Mouse (Mus musculus) testis, postnatal 10 days (tissue): ENCODE measurements around the gene Ptpn18.

ENCODE experiments used
- DNase-seq: peaks from one replicate; pipeline ENCODE4 v3.0.0; 2021; ENCODE audit warnings: low spot score

Gene Ptpn18

DNA sequence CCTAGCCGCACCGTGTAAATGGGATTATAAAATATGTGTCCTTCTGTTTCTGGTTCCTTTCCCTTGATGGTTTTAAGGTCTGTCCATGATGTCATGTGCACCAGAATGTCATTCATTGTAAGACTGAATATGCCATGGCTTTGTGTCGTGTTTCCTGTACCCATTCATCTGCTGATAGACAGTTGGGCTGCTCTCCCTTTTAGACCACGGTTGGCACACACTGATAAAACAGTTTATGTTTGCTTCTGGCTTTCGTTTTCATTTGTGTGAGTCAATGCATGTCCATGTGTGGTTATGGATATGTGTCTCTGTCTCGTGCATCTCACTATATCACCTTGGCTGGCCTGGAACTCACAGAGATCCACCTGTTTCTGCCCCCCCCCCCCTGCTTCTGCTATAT lies 5.9 kb downstream of the Ptpn18 start:
- DNase-seq, result no peak

DNA sequence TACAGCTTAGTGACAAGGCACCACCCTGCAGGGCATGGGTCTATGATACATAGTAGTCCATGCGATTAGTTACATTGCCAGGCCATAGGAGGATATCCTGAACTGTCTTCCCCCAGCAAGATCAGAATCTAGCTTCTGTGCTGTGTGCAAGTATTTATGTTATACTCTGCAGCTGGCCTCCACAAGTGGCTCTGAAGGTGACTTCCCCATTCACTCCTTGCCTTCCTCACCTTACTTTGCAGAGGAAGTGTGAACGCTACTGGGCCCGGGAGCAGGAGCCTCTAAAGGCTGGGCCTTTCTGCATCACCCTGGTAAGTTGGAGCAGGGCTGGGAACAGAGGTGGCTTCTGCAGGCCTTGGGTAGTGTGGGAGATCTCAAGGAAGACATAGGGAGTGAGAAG lies 8.5 kb downstream of the Ptpn18 start:
- no peak for DNase-seq

DNA sequence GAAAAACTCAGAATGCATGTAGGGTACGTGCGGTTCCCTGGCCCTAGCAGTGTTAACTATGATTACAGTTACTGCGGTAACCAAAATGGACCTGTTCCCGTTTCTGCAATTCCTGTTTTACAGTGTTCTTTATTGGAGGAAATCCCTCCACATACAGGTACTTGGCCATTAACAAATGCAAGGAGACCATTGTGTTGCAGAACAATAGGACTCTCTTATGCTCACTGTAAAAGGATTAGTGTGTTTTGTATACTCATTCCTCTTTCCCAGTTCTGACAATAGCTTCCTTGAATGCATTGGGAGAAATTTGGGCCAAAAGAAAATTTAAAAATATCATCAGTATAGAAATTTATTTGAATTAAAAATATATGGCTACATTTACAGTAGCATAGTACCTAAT lies 8.9 kb downstream of the Ptpn18 start:
- no peak for DNase-seq

DNA sequence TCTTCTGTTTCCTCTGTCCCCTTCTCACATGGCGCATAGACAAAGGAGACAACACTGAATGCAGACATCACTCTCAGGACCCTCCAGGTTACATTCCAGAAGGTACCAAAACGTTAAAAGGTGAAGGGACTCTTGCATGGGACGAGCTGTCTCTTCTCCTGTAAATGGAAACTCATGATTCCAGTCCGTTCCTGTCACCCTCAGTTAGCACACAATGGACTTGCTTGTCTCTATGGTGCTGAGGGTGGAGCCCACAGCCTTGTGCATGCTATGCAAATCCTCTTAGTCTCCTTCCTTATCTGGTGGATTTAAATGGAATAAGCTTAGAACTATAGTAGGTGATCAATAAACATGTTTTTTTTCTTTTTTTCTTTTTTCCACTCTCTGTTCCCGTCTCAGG lies 10.2 kb downstream of the Ptpn18 start:
- DNase-seq, result no peak

DNA sequence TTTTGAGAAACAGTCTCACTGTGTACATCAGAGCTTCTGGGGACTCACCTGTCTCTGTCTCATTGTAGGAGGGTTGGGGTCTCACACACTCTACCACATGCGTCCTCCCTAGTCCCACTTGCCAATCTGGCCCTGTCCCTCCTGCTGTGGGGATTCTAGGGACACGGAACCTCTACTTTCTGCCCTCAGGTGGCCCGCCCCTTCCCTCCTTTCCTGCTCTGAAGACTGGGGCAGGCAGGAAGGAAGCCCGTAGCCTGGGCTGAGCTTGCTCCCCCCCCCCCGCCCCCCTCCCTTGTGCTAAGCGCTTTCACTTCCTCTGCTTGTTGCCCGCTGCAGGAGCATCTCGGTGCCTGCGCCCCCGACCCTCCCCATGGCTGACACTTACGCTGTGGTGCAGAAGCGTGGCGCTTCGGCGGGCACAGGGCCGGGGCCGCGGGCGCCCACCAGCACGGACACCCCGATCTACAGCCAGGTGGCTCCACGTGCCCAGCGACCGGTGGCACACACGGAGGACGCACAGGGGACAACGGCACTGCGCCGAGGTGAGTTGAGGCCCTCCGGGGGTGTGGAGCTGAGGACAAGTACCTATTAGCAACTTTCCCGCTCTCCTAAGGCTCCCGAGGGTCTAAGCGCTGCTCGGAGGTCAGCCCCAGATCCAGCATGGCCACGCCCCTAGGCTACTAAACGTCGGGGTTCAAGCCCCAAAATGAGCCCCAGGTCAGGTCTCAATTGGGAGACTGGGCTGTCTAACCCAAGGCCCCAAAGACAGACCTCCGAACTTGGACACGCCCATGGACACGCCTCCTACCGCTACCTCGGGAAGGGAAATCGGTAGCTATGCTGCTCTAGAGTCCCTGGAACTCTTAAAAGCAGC lies 13.1 kb downstream of the Ptpn18 start:
- DNase-seq, result peak; percentile 57

DNA sequence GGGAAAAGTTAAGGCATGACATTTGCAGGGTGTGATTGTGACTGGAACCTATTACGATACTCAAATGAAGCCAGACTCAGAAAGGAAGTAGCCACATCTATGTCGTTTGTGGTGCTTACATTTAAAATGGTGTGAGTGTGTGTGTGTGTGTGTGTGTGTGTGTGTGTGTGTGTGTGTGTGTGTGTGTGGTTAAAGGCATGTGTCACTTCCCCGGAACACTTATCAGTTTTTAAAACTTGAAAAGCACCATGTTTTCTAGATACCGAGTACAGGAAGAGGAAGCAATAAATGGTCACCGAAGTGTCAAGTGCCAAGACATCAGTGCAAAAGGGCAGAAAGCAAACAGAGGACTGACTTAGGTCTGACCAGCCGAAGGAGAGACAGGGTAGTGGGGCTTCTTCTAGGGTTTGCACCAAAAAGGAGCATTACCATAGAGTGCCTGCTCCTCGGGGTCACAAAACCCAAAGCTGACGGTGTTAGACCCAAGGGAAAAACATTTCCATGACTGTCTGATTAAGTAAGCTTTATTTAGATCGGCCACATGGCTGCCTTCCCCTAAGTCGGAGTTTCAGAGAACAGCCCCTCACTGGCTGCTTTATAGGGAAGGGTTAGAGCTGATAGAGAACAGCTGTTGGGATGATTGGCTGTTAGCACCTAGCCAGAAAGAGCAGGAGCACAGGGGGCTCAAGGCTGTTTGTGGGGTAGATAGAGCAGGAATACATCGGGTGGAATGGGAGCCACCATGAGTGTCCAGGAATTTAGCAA lies 19.5 kb downstream of the Ptpn18 start:
- DNase-seq, result no peak

DNA sequence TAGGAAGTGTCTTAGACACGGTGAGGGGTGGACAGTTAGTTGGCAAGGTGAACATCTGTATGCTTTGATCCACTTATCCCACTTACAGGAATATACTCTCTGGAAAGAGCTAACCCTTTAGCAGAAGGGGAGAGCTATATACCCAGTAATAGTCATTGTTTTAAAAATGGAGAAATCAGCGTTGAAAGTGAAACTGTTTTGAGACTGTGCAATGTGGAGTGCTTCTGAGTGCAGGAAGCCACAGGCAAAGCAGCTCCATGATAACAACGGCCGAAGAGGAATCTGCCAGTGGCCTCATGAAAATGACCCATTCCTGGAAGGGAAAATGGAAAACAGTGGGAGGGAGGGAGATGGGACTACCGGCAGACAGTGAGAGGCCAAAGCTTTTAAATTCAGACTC lies 21.2 kb downstream of the Ptpn18 start:
- no peak for DNase-seq

DNA sequence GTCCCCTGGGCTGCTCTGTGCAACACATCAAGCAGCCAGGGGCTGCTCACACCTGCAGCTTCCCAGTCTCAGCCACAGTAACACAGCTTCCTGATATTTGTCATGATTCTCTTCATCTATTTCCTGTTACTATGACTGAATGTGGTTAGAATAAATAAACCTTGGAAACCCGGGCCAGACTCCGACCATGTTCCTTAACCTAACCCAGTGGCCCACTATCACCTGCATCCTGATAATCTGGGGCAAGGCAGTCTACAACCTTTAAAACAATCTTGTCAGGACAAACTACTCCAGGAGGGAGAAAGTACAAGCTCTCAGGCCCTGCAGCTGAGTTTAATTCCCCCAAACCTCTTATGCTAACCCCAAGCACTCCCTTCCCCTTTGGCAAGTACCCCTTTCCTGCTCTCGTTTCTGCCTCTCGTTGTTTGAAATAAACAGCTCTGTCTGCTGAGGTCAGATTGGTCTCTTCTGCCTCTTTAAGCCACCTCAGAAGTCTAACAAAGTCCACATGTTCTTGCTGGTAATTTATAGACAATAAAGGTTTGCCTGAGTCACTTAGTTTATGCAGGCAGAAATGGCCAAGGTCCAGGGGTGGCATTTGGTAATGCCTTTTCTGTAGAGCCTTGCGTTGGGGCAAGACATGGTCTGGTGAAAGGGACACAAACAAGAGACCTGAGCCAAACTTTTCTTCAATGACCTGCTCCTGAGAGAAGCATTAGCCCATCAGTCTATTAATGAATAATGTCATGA lies 22.5 kb downstream of the Ptpn18 start:
- no peak for DNase-seq

DNA sequence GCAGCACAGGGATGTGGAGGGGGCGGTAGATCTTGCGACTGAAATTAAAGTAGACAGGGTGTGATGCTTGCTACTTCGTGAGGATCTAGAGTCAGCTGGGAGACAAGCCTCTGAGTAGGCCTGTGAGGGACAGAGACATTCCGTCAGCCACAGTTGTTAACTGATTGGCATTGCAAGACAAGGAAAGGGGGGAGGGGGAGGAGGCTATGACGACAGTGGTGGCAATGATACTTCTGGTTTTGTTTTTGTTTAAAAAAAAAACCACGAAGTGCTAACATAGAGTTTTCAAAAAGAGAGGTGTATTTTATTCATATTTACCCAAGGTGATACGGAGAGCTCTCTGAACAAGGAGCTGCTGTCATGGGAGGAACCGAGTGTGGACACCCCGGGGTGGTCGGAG lies 24.9 kb downstream of the Ptpn18 start:
- no peak for DNase-seq

DNA sequence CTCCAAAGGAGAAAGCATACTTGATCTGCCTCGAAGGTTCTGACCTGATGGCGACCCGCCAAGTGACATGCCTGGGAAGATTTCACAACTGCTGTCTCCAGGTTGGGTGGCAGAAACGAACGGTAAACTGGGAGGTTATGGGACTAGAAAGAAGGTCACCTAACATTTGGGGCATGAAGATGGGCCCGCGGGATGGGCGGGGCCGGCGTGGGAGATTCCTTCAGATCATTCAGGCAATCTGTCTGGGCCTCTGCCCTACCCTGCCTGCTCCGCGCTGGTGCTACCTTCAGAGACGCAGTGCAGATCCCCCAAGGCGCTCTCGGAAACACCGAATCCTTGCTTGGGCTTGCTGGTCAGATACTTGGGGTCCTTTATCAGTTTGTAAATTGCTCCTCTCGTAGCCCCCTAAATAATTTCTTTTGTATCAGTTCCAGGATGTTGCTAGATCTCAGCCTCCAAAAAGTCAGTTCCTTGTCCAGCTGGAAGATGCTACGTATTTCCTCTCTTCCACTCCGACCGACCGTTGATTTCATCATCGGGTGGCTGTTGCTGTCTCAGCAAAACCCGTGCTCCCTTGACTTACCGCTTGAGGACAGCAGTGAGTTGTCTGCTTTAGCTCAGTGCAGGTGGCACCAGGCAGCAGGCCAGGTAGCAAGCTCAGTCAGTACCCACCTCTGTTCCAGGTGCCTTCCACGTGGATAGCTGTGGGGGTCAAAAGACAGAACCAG lies 26.1 kb downstream of the Ptpn18 start:
- DNase-seq, result peak; percentile 55

DNA sequence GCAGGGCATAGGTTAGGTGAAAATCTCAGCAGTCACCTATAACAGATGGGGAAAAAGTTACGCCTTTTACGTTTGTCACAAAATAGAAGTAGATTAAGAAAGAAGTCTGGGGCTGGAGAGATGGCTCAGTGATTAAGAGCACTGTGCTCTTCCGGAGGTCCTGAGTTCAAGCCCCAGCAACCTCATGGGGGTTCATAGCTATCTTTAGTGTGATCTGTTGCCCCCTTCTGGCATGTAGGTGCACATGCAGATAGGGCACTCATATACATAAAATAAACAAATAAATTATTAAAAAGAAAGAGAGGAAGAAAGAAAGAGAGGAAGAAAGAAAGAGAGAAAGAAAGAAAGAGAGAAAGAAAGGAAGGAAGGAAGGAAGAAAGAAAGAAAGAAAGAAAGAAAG lies 27.8 kb downstream of the Ptpn18 start:
- no peak for DNase-seq

DNA sequence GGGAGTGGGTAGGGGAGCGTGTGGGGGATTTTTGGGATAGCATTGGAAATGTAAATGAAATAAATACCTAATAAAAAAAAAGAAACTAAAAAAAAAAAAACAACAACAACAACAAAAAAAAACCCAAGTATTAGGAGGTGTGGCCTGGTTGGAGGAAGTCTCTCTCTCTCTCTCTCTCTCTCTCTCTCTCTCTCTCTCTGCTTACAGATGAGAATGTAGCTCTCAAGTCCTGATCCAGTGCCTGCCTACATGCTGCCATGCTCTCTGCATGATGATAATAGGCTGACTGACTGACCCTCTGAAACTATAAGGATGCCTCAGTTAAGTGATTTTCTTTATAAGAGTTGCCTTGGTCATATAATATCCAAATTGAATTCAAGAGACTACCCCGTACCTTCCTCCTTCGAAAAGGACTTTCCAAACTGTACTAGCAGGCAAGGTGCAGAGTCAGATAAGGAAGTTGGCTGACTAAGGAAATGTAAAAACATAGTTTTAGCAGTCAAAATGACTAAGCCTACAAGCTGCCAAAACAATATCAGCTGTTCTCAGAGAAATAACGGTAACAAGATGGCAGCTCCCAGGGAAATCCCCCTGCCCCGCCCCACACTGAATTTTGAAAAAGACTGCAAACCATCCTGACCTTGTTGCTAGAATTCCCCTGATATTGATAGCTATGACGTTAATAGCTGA lies 30.4 kb downstream of the Ptpn18 start:
- no peak for DNase-seq

DNA sequence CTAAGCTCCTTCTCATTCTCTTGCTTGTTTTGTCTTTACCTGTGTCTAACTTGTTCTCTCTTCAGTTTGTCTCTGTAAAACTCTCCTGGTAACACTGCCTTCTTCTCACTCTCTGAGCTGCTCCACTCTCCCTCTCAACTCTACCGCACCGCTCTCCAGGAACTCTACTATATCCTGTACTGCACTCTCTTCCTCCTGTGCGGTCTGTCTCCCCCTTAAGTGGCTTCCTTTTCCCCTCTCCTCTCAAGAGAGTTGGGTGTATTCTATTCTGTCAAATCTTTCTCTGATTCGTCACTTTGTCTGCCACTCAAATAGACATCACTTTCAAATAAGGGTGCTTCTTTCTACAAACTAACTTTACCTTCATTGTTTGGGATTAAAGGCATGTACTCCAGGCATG lies 31.9 kb downstream of the Ptpn18 start:
- no peak for DNase-seq

DNA sequence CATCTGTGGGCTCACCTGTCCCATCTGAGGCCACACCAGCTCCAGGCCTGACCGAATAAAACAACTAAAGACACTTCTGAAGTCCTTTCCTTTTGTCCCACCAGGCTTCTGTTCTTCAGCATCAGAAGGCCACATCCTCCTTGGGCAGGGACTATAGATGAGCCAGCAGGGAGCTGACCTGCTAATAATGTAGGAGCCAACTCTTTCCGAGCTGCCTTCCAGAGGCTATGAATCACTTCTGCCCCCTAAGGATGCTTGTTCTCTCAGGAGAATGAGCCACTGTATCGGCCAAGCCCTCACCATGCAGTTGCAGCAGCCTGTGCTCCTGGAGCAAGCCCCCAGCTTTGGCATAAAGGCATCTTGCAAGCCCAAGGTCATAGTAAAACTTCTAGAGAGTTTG lies 43.4 kb downstream of the Ptpn18 start:
- no peak for DNase-seq

DNA sequence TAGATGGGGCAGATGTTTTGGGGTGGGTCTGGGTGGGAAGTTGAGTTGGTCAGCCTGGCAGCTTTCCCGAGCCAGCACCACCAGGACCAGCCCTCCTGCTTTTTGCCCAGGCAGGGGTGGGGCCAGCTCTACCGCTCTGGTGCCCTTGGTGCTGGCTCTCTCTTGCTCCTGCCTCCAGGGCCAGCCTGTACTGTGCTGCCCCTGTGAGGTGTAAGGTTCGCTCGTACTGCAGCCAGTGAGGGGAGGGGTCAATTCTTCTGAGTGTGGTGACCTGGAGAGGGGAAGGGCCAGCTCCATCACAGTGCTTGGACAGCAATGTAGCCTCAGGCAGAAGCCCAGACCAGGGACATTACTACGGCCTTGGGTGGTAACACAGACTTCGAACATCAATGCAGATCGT lies 45.7 kb downstream of the Ptpn18 start:
- no peak for DNase-seq

DNA sequence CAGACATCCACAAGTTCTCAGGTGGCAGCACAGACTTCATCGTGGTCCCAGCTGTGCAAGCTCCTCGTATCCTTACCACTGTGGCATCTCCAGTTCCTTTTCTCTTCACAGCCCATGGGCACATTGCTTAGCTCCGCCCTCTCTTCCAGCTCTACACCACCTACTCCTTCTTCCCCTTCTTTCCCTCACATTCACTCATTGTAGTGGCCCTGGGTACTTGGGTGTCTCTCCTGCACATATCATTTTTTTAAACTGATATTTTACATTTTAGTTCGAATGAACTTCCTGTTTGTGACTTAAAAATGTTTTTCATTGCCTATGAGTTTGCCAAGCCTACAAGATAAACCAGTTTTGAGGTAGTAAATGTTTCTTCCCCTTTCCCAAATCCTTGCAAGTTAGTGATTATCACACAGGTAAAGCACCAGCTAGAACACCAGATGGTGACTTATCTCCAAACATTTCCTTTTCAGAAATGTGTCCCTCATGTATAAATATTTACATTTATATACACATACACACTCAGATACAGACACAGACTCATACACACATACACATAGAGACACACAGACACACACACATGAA lies 46.5 kb downstream of the Ptpn18 start:
- no peak for DNase-seq

DNA sequence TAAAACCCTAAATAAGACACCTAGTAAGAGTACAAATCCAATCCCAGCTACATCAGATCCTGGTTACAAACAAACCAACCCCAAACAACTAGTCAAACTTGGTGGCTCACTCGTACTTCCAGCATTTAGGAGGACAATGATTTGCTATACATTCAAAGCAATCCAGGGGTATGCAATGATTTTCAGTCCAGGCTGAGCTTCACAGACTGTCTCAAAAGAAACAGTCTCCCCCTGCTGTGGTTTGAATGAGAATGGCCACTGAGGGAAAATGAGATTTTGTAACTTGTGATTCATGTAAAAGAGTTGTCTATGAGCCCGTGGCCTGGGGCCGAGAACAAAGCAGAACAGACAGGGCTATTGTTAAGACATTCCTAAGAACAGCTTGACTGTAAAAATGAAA lies 48.4 kb downstream of the Ptpn18 start:
- DNase-seq, result no peak

DNA sequence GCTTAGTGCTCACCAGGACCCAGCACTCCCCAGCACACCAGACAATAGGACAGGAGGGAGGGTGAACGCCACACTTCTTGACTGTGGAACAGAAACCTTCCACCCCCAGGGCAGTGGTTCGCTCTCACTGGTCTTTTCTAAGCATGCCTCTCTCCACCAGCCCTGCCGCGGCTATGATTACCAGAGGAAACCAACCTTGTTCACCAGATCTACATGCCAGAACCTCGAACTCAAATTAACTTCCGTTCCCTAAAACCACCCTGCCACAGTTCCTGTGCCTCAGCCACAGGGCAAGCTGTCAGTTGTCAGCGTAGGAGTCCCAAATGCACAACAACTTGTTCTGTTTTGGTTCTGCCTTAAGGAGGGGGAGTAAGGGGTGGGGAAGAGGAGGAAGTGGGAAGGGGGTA lies 51.0 kb downstream of the Ptpn18 start:
- no peak for DNase-seq

DNA sequence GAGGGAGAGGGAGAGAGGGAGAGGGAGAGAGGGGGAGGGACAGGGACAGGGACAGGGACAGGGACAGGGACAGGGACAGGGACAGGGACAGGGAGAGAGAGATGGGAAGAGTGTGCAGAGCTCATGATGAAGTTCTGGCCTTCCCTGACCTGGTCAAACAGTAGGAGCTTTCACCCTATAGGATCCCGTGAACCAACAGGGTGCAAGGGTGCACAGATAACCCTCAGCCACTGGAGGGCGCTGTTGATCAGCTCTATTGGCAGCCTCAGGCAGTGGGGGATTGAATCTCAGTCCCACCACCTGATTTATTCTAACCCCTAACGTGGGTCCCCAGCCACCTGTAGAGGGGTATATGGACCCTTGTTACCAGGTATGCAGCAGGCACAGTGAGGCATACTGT lies 51.5 kb downstream of the Ptpn18 start:
- peak; percentile 72 for DNase-seq

DNA sequence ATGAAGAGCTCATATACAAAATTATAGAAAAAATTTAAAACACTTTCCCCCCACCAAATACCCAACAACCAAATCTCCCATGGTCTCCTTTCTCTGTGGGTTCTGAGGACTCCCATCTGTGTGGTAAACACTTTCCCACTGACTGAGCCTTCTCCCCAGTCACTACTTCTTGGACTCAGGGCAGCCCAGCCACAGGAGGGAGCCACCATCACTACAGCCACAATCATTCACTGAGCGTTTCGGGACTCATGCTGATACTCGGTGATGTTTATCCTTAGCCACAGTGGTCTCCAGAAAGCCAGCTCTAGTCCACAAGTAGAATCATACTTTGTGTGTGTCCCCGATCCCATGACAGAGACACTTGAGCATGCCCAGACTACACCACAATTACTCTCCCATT lies 53.5 kb downstream of the Ptpn18 start:
- DNase-seq, result no peak

DNA sequence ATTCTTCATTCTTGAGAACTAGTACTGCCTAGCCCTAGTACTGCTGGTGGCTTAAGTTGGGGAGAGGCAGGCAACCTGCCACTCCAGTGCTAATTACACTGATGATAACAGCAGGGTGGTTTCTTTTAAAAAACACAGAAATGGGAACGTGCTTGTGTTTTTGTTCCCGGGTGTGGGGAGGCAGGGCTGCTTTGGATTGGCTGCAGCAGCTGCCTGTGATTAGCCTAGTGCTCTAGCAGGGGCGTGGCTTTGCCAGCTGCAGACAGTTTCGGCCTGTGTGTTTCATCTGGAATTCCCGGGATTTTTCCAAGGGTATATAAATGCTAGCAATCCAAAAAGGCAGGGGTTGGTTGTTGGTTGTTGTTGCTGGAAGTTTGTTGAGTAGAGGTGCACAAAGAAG lies 57.0 kb downstream of the Ptpn18 start:
- DNase-seq, result no peak
